Mouse (Mus musculus): ENCODE results near the gene Zbtb22.
"Not testable (repeated sequence)": the region's sequence is repeated elsewhere in the genome, so short reads cannot be mapped to it uniquely, and the experiment has no call there.

Gene Zbtb22

DNA sequence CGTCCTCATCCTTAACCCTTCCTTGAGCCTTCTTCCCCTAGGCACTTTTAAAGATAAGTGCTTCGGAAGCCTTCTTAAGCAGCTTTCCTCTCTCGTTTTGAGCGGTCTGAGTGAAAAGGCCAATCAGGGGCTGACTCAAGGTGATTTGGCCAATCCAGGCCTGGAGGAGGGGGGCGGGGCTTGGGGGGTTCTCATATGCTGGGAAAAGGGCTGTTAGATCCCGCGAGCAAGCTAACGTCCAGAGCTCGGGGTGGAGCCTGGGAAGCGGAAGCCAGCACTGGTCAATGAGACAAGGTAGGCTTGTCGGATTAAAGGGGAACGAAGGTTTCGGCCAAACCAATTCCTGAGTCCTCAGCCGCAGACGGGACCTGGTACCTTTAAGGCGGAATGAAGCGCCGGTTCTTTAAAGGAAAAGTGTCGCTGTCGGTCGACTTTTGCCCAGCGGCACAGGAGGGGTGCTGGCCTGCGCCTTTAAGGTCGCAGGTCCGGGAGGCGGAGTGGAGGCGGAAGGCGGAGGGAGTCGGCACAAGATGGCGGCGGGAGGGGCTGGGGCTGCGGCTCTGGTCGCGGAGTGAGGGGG, at the start of gene Zbtb22, which contains the start of gene Tapbp:
TSS of gene Zbtb22 (plus strand) at position 234 of the 580 bp plus-strand sequence.
TSS of gene Tapbp (plus strand) at position 229 of the 580 bp plus-strand sequence.
- DNase-seq (ENCODE audit: low spot score in 2 of 2) = peak; percentile 94 to 96

DNA sequence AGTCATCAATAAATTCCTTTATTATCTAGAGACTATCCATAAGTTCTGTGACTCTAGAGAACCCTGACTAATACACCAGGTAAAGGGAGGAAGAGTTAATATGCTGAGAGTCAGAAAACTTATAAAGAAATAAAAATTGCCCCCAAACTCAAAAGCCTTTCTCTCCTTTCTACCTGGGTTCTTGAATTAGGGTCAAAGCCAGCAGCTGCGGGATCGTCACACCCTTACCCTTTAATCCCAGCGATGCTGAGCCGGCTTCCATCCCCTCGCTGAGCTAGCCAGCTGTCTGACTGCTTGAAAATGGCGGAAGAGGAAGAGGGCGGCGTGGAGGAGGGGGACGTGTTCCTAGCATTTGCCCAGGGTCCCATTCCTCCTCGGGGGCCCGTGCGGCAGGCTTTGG, 42.2 kb upstream of the Zbtb22 start, which contains the start of gene Gm7029:
TSS of gene Gm7029 (plus strand) at position 301 of the 400 bp plus-strand sequence.
- not testable (repeated sequence) for DNase-seq (ENCODE audit: low spot score in 2 of 2)

DNA sequence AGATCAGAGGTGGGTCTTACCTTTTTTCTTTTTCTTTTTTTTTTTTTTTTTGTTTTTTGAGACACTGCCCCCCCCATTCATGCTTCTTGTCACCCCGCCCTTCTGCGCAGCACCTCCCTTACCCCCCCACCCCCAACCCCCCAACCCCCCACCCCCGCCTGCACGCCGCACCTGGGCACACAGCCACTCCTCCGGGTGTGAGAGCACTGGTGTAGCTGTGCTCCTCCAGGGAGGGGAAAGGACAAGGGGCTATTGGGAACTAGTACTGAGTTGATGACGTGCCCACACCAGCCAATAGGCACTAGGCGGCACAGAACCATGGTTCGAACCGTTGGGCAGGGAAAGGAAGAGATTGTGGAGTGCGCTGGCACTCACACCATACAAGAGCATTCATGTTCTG, 41.3 kb upstream of the Zbtb22 start:
- DNase-seq (ENCODE audit: low spot score in 2 of 2) = no peak

DNA sequence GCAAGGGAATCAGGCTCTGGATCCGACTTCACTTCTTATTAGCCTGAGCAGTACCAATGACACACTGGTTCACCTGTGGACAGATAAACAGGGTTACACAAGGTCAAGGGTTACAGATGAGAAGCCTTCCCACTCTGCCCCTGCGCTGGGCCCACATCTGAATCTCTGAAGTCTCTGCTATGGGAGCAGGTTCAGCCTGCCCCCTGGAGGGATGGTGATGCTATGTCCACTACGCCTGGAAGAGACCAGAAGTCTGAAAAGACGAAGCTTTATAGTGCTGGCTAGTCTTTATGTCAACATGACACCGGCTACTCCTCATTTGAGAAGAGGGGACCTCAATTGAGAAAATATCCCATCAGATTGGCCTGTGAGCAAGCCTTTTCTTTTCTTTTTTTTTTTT, 39.9 kb upstream of the Zbtb22 start:
- DNase-seq (ENCODE audit: low spot score in 2 of 2) = not testable (repeated sequence)

DNA sequence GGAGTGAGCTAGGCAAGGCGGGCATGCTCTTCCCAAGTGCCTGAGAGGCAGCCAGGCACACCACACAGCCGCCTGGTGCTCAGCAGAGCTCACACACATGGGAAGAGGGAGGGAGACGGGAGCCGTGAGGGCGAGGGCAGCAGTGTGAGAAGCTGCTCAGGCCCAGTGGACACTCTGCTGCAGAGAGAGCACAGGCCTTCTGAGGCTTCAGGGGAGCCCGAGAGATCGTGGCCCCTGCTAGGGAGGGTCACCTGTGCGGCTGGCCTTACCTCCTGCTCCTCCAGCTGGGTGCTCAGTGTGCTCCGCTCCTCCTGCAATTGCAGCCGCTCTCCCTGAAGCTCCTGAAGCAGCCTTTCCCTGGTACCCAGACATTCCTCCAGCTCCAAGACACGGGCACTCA, 31.4 kb upstream of the Zbtb22 start:
- not testable (repeated sequence) for DNase-seq (ENCODE audit: low spot score in 2 of 2)

DNA sequence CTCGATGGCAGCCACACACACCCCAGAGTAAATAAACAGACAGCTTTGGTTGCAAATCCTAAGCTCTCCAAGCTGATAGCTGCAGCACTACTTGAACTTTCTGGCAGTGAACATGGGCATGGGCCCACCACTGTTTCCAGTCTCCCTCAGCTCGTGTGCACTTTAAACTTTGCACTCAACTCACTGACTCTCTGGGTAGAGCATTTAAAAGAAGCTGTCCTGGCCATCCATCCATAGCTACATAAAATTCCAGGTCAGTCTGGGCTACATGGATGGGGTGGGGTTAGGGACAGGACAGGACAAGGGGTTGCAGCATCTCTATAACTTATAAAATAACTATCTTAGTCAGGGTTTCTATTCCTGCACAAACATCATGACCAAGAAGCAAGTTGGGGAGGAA, 27.9 kb upstream of the Zbtb22 start:
- not testable (repeated sequence) for DNase-seq (ENCODE audit: low spot score in 2 of 2)

DNA sequence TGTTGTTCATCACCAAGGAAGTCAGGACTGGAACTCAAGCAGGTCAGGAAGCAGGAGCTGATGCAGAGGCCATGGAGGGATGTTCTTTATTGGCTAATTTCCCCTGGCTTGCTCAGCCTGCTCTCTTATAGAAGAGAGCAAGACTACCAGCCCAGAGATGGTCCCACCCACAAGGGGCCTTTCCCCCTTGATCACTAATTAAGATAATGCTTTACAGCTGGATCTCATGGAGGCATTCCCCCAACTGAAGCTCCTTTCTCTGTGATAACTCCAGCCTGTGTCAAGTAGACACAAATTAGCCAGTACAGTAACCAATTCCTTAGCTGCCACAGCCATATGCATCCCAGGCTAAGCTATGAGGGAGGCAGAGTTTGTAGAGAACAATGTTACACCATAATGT, 27.5 kb upstream of the Zbtb22 start:
- DNase-seq (ENCODE audit: low spot score in 2 of 2) = not testable (repeated sequence)

DNA sequence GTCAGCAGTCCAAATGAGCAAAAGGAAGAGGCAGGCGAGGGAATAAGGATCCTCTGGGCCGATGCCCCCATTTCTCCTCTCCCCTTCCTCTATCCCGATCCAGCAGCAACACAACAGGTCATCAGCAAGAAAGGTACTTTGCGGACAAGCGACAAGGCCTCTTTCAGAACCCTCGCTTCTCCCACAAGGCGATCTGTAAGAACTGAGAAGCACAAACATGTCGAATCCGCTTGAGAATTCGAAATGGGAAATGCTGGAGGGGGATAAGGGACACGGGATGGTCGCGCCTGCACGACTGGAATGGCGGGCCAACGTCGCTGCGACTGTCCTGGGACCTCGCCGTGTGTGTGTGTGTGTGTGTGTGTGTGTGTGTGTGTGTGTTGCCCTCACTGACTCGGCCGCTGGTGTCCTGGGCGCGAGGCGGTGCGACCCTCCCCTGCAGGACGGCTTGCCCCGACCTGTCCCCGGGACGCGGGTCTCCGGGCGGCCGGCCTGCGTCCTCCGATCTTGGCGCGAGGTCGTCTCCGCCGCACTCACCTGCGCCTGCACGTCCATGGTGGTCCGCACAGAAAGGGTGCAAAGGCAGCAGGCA, 25.7 kb upstream of the Zbtb22 start:
- DNase-seq (ENCODE audit: low spot score in 2 of 2) = not testable (repeated sequence)

DNA sequence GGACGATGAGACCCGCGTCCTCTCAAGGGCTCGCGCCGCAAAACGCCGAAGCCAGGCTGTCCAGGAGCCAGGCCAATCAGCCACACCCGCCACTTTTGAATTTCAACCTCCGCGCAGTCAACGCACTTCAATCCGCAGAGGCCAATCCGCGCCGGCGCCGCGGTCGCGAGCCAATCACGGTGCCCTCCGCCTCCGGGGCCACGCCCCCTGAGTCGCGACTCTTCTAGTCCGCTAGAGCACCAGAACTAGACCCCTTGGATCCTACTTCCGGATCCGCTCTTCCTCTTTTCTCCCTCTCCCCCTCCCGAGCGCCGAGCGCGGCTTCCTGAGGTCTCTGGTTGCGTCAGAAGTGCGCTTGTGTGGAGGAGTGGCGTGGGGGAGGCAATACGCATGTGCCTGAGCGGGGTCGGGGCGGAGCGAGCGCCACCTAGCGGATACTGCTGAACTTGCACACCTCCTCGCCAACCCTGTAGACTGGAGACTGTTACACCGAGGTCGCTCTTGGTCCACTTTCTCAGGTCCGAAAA, 25.1 kb upstream of the Zbtb22 start, which contains the start of gene Kifc1:
TSS of gene Kifc1 (minus strand) at position 129 of the 527 bp plus-strand sequence.
- DNase-seq (ENCODE audit: low spot score in 2 of 2) = peak; percentile 99 to 100

DNA sequence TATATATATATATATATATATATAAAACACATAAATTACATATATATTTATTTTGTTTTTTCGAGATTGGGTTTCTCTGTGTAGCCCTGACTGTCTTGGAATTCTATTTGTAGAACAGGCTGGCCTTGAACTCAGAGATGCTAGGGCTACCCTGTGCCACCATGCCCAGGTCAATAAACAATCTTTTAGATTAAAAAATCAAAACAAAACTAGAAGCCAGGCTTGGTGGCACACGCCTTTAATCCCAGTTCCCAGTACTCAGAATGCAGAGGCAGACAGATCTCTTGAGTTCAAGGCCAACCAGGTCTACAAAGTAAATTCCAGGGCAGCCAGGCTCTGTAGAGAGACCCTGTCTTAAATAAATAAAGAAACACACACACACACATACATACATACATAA, 24.3 kb upstream of the Zbtb22 start:
- no peak for DNase-seq (ENCODE audit: low spot score in 2 of 2)

DNA sequence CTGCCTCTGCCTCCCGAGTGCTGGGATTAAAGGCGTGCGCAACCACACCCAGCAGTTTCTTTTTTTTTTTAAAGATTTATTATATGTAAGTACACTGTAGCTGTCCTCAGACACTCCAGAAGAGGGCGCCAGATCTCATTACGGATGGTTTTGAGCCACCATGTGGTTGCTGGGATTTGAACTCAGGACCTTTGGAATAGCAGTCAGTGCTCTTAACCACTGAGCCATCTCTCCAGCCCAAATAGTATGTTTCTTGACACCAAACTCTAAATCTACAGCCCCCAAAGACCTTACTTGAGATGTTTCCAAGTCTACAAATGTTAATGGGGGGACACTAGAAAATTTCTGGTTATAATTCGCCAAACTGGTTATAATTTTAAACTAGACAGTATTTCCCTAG, 23.8 kb upstream of the Zbtb22 start:
- not testable (repeated sequence) for DNase-seq (ENCODE audit: low spot score in 2 of 2)

DNA sequence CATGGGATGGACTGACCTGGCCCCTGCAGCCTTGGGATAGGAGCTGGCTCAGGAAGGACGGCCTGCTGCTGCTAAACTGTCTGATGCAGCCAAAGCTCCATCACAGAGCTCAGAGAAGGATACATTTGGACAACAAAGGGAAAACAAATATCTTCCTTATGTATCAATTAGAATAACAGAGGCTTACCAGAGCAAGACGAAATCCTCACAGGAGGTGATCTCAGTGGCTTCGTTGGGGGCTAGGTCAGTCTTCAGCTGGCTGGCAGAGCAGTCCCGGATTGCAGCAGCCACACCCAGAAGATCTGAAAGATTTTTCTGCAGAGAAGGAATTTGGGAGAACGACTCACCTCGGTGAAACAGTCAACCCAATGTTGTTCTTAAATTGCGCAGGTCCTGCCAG, 23.3 kb upstream of the Zbtb22 start:
- DNase-seq (ENCODE audit: low spot score in 2 of 2) = no peak

DNA sequence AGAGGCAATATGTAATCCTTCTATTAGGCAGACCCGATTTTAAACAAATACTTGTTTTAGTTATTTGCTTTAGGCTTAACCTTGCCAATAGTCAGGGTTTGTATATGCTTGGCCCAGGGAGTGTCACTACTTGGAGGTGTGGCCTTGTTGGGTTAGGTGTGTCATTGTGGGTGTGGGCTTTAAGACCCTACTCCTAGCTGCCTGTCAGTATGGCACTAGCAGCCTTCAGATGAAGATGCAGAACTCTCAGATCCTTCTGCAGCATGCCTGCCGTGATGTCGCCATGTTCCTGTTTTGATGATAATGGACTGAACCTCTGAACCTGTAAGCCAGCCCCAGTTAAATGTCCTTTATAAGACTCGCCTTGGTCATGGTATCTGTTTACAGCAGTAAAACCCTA, 22.7 kb upstream of the Zbtb22 start:
- DNase-seq (ENCODE audit: low spot score in 2 of 2) = not testable (repeated sequence)

DNA sequence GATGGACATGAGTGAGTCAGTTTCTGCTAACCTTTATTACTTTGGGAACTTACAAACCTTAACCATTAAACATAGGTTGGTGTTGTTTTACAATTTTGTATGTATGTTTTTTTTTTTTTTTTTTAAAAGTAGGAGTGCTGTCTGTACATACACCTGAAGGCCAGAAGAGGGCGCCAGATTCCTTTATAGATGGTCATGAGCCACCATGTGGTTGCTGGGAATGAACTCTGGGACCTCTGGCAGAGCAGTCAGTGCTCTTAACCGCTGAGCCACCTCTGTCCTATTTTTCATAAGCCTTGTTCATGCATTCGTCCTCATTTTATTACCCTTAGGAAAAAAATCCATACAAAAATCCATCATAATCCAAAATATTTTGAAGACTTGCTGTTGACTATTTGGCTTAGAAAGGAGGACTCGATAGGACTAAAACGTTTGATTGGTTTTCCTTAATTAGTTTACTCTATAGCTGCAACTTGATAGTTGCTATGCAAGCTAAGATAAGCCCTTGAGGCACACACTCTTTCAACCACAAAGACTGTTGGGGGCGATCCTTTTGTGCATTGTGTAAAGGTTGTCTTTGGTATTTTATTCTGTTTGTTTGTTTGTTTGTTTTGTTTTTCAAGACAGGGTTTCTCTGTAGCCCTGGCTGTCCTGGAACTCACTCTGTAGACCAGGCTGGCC, 18.4 kb upstream of the Zbtb22 start:
- DNase-seq (ENCODE audit: low spot score in 2 of 2) = no peak

DNA sequence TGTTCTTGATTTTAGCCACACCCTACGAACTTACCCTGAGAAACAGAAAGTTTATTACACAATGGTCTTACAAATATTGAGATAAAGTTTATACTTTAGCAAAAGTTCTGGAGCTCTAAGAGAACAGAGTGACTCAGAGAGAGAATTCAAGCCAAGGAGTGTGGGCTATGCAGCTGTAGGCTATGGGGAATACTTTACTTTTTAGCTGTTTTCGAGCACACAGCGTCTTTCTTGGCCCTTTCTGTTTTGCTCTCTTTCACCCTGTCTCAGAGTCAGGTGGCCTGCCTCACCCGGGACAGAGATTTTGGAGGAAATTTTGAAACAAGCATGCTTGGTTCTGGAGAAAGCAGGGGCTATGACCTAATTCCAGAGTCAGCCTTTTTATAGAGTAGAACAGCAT, 17.5 kb upstream of the Zbtb22 start:
- DNase-seq (ENCODE audit: low spot score in 2 of 2) = not testable (repeated sequence)

DNA sequence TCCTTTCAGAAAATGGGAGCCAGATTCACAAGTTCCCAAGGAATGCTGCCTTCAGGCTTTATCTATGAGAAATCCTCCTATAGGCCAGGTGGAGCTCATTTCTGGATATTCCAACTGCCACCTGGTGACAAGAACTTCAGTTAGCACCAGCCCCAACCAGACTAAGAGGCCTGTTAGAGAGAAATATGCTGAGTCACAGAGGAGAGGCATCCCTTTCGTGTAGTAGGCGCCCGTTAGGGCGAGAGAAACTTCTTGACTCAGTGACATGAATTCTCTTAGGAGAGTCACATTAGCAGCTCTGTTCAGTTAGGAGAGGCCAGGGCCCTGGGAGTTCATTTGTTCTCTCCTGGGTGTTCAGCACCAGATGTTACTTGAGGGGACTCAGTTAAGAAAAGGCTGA, 16.1 kb upstream of the Zbtb22 start:
- no peak for DNase-seq (ENCODE audit: low spot score in 2 of 2)

DNA sequence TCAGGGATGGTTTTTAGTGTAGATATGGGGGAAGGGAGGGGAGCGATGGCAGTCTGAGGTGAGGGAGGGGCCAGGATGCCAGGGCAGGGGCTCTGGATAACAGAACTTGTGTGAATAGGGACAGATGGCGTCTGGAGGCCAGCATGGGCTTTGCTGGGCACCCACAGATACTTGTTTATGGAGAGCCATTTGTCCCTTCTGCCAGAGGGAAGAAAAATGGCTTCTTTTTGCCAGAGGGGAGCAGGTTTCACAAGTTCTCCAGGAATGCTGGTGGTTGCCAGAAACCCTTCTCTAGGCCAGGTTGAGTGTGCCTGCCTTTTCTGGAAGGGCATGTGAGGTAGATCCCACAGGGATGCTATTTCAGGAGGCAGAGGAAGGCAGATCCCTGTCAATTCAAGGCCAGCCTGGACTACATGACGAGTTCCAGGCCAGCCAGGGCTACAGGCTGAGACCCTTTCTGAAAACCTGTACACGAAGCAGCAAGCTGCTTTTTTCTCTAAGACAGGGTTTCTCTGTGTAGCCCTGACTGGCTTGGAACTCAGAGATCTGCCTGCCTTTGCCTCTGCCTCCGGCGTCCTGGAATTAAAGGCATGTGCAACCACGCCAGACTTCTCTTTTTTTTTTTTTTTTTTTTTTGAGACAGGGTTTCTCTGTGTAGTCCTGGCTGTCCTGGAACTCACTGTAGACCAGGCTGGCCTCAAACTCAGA, 15.3 kb upstream of the Zbtb22 start:
- no peak for DNase-seq (ENCODE audit: low spot score in 2 of 2)

DNA sequence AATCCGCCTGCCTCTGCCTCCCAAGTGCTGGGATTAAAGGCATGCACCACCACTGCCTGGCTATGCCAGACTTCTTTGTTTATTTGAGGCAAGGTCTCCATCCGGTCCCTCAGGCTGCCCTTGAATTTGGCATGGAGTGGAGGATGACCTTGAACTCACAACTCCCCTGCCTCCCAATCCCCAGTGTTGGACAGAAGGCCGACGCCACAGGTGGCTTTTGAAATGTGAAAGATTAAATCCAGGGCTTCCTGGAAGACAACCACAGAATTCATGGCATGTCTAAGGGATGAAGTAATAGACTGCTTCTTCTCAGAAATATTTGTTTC, 14.8 kb upstream of the Zbtb22 start:
- DNase-seq (ENCODE audit: low spot score in 2 of 2) = no peak

DNA sequence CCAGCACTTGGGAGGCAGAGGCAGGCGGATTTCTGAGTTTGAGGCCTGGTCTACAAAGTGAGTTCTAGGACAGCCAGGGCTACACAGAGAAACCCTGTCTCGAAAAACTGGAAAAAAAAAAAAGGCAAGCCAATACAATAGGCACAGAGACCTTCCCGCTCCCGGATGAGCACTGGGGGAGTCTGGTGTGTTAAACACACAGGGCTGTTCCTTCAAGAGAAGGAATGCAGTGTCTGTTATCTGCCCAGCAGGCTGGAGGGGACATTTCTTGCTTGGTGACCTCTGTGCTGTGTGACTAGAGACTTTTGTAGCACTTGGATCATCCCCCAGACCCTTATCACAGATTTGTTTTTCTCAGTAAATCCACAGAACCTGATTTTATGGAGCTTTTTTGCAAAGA, 14.1 kb upstream of the Zbtb22 start:
- DNase-seq (ENCODE audit: low spot score in 2 of 2) = no peak

DNA sequence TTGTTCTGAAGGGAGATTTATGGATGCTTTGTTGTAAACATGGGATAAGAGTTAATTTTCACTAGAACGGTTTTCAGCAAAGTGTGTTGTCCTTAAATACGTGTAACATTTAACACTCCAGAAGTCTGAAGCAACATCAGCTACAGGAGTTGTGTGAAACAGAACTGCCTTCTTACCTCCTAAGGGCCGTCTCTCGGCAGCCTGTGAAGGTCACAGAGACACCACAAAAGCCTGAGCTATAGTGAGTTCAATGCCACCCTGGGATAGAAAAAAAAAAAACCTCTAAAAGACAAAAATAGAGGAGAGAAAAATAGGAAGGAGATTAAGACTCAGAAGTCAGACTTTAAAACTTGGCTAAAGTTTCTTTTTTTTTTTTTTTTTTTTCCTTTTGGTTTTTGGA, 13.6 kb upstream of the Zbtb22 start:
- no peak for DNase-seq (ENCODE audit: low spot score in 2 of 2)

DNA sequence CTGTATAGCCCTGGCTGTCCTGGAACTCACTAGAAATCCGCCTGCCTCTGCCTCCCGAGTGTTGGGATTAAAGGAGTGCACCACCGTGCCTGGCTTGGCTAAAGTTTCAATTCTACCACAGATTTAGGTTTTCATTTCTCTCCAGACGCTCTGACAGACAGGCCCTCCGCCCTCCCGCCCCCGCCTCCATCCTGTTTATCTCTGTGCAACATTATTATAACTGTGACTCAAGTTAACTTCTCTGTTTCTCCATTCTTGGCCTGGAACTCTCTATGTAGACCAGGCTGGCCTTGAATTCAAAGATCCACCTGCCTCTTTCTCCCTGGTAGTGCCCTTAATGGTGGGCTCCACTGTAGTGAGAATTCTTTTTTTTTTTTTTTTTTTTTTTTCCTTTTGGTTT, 13.2 kb upstream of the Zbtb22 start:
- DNase-seq (ENCODE audit: low spot score in 2 of 2) = no peak
